ENCODE assay signal across 13 mouse cellular contexts in genomic region chr14:30318293-30318692, GRCm38 (mm10).
DNase-seq lines count a peak whose midpoint lies in the region; TF ChIP-seq lines count a peak whose summit lies in the region.
"Had no signal": no experiment of that assay in that cellular context is flagged by ENCODE, and none has a peak within 500 bp of the region (broad histone marks: within the 10 kb centered on the region; RNA-seq: fewer than 3 reads in every experiment).

No protein-coding gene starts in this region.

- no peak for TF ChIP-seq CTCF in cortical plate, adult 2 months (IDR thresholded peaks at IDR 0.05; ENCODE audit: extremely low read depth, insufficient read depth, low read length)

- H3K4me3 ChIP-seq in cortical plate, adult 2 months (ENCODE audit: insufficient read depth, low read length), result no peak overlapping the region
- H3K4me3 ChIP-seq: embryonic facial prominence, embryonic 13.5 days; forebrain, embryonic 15.5 days had no signal

- 0 out of 2 replicates have a peak overlapping the region, but pooled peaks have one; percentile 55 for H3K27ac ChIP-seq in cortical plate, adult 2 months (ENCODE audit: insufficient read depth, low read length)
- H3K27ac ChIP-seq: embryonic facial prominence, embryonic 13.5 days; forebrain, embryonic 15.5 days; liver, embryonic 14.5 days; macrophage had no signal

- TF ChIP-seq POLR2A in cortical plate, adult 2 months (IDR thresholded peaks at IDR 0.05; ENCODE audit: extremely low read depth, insufficient read depth, low read length), result no peak

- intact Hi-C loops in left cerebral cortex, postnatal 25 days (cut with DNase I), result no loop called here

- H3K4me1 ChIP-seq in cortical plate, adult 2 months (ENCODE audit: control insufficient read depth, insufficient read depth, low read length), result peaks cover 8% of the 10 kb centered on the region
- H3K4me1 ChIP-seq: forebrain, embryonic 15.5 days had no signal

- DNase-seq in layer of hippocampus, adult 11-12 months (ENCODE audit: low spot score), result peak; percentile 50
- no peak for DNase-seq in layer of hippocampus, adult 9-10 months (ENCODE audit: low spot score)
- peak; percentile 57 to 63 for DNase-seq in cerebellum, adult 18-20 months
- peak; percentile 54 to 92 for DNase-seq in left cerebral cortex, postnatal 25 days (ENCODE audit: low spot score in 2 of 2)
- DNase-seq in thymus, postnatal 25 days, result no peak
- no peak for DNase-seq in adrenal gland, postnatal 14 days
- no peak for DNase-seq in retina, postnatal 1 day
- DNase-seq: heart, postnatal 14 days had no signal

Comparison
In these comparisons a context has a peak if more than half of its experiments do, and no peak if none do; other contexts are left out.
1. DNase-seq: peak in layer of hippocampus, adult 11-12 months (single experiment), cerebellum, adult 18-20 months (2 of 2) and left cerebral cortex, postnatal 25 days (2 of 2); none in layer of hippocampus, adult 9-10 months (single experiment), thymus, postnatal 25 days (single experiment), adrenal gland, postnatal 14 days (single experiment) and retina, postnatal 1 day (single experiment).